Mouse (Mus musculus) lung, adult 2 months (tissue): ENCODE measurements around the gene D630023F18Rik.

Source experiments
- CTCF ChIP-seq: fragments of 200-500 bp; IDR thresholded peaks from 2 replicates; pipeline ENCODE4 v1.5.1; 2011; ENCODE audit warnings: mild to moderate bottlenecking, low read length, control low read depth; ENCODE audit not compliant: insufficient read depth
- POLR2A ChIP-seq: fragments of 200-500 bp; IDR thresholded peaks from 2 replicates; pipeline ENCODE4 v1.6.1; 2011; ENCODE audit warnings: low read depth, mild to moderate bottlenecking, control low read depth, low read length, borderline replicate concordance; ENCODE audit errors: extremely low read depth

GRCm38 (mm10) chr1:65162210-65162609 lies 39.2 kb upstream of the D630023F18Rik start:
- TF ChIP-seq CTCF (no peak), POLR2A (no peak)
